Mouse (Mus musculus) forebrain, postnatal 0 days (tissue): ENCODE data around the gene Chadl. TPM values are rescaled to one million over a fixed set of nuclear protein-coding genes. Genes with fewer than 3 reads are reported as not detected.
"Not testable (repeated sequence)": the region's sequence is repeated elsewhere in the genome, so short reads cannot be mapped to it uniquely, and the experiment has no call there.

ENCODE experiments used
- ATAC-seq: fragments of 200-750 bp; cut with Nextera tagmentation; 2 replicates; pipeline ENCODE4 v1.8.0; 2017; ENCODE audit warnings: mild to moderate bottlenecking, moderate library complexity
- DNase-seq: peaks from one replicate; pipeline ENCODE4 v3.0.0-alpha.2; 2015
- H3K27ac ChIP-seq: fragments of 300-500 bp; sonication (generic); 2 replicates; pipeline ENCODE4 v1.5.1; 2014; ENCODE audit warnings: low read depth, mild to moderate bottlenecking, antibody characterized with exemption, low read length, moderate library complexity, mixed read lengths
- H3K27me3 ChIP-seq: fragments of 300-500 bp; sonication (generic); 2 replicates; pipeline ENCODE4 v1.6.1; 2014; ENCODE audit warnings: mild to moderate bottlenecking, low read length, mixed read lengths; ENCODE audit not compliant: insufficient read depth
- H3K36me3 ChIP-seq: fragments of 300-500 bp; sonication (generic); 2 replicates; pipeline ENCODE4 v1.6.1; 2014; ENCODE audit warnings: mild to moderate bottlenecking, moderate library complexity; ENCODE audit not compliant: insufficient read depth
- H3K4me1 ChIP-seq: fragments of 300-500 bp; sonication (generic); 2 replicates; pipeline ENCODE4 v1.6.1; 2014; ENCODE audit warnings: antibody characterized with exemption; ENCODE audit not compliant: insufficient read depth
- H3K4me2 ChIP-seq: fragments of 300-500 bp; sonication (generic); 2 replicates; pipeline ENCODE4 v1.6.1; 2014; ENCODE audit warnings: low read depth, mild to moderate bottlenecking, moderate library complexity
- H3K4me3 ChIP-seq: fragments of 300-500 bp; sonication (generic); 2 replicates; pipeline ENCODE4 v1.5.1; 2014; ENCODE audit warnings: low read depth, low read length, mixed read lengths
- H3K9ac ChIP-seq: fragments of 300-500 bp; sonication (generic); 2 replicates; pipeline ENCODE4 v1.6.1; 2014; ENCODE audit warnings: mild to moderate bottlenecking
- H3K9me3 ChIP-seq: fragments of 300-500 bp; sonication (generic); 2 replicates; pipeline ENCODE4 v1.6.1; 2016; ENCODE audit warnings: low read length
- CTCF ChIP-seq: sonication (generic); IDR thresholded peaks from 2 replicates; pipeline ENCODE4 v1.5.1; 2016; ENCODE audit warnings: antibody characterized with exemption, control low read depth, low read depth
- WGBS: fragments of 180-500 bp; shearing (Covaris S2); extraction: QIAGEN DNeasy Blood & Tissue Kit; methylation state at CpG from one replicate; pipeline ENCODE4 v1.1.7; 2014; 5-methylcytosine and 5-hydroxymethylcytosine counted together
- polyA plus RNA-seq: library from polyadenylated mRNA; unstranded; fragments of >200 nt; fragmentation: Nextera tagmentation; extraction: Ambion mirVana; gene quantifications from 2 replicates; pipeline ENCODE4 v1.2.1, GENCODE M21; 2015
- total RNA-seq: library from RNA; depleted of rRNA; stranded (reverse); fragments of >200 nt; gene quantifications from 2 replicates; pipeline ENCODE4 v1.2.3, GENCODE M21; 2014; rRNA removed

Gene Chadl
- total RNA-seq (31.9 and 35.3 TPM in 2 replicates), polyA plus RNA-seq (49.2 and 52.8 TPM in 2 replicates)

DNA sequence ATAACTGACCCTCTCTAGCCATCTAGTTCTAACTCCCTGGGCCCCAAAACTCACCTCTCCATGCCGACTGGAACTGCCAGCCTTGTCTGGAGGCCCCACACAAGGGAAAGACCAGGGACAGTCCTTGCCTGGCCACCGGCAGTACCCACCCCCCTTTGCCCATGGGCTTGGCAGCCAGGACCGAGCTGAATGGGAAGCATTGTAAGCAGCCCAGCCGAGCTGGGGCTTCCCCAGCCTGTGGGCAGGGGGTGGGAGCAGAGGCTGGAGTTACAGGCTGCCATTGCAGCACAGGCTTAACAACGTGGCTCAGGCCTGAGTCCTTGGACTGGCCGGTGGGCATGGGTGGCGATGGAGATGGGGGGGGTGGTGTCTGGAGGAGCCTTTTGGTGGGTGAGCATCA is at the start of gene Chadl:
Chadl (minus strand) TSS at position 113 of the 400 bp plus-strand sequence.
- H3K9ac ChIP-seq: no peak within 1 kb of the TSS
- H3K27ac ChIP-seq: no peak within 1 kb of the TSS

GRCm38 (mm10) chr15:81745601-81746114 is 48.6 kb upstream of the Chadl start:
- DNase-seq: peak; percentile 79

More for the DNA sequence above, at the start of gene Chadl:
- no peaks in the 10 kb centered on the region for H3K27me3 ChIP-seq
- H3K9me3 ChIP-seq: no peaks in the 10 kb centered on the region
- no peaks in the 10 kb centered on the region for H3K36me3 ChIP-seq
- H3K4me3 ChIP-seq: no peak within 1 kb of the TSS
- H3K4me1 ChIP-seq: 0 out of 2 replicates have a peak, but pooled peaks cover 11% of the 10 kb centered on the region
- TF ChIP-seq CTCF: no peak
- 41% methylated on average over 7 of the region's 7 CpGs for WGBS
- H3K4me2 ChIP-seq: no peak within 1 kb of the TSS
- DNase-seq (peak; percentile 38), ATAC-seq (peak; percentile 62)

DNA sequence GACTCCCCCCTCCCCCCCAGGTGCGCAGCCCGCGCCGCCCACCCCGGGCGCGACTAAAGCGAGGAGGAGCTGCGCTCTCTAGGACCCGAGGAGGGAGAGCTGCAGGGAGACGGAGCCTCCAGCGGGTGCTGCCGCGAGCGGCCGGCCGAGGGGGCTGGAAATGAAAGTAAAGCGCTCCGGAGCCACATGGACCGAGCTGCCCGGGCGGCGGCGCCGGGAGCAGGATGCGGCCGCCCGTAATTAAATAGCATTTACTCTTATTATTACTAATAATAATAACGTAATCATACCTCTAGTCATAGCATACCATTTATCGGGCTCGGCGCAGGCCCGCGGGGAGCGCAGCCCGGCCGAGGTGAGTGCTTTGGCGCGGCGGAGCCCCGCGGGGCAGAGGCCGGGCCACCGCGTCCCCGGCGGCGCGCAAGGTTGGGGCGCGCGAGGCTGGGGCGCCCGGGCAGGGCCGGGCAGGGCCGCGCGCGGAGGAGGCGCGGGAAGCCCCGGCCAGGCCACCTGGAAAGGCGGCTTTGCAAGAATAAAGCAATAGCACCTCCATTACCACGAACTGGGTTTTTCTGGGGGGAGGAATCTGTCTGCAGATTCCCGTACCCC is 48.0 kb upstream of the Chadl start, which contains the start of the genes Zc3h7b and Rangap1:
Zc3h7b (plus strand) TSS at position 66 of the 609 bp plus-strand sequence.
Rangap1 (minus strand) TSS at position 539 of the 609 bp plus-strand sequence.
- H3K4me2 ChIP-seq: peak within 1 kb of the TSS; percentile 64
- peak; percentile 44; the same call in 1 of the 2 replicates for TF ChIP-seq CTCF
- no peaks in the 10 kb centered on the region for H3K9me3 ChIP-seq
- H3K27ac ChIP-seq: peak within 1 kb of the TSS; percentile 92
- under 1% methylated on average over 64 of the region's 65 CpGs for WGBS
- DNase-seq: peak; percentile 81
- H3K4me1 ChIP-seq: peaks cover 6% of the 10 kb centered on the region; the same call in 1 of the 2 replicates
- ATAC-seq: peak; percentile 91
- peak within 1 kb of the TSS; percentile 89 for H3K9ac ChIP-seq
- H3K4me3 ChIP-seq: peak within 1 kb of the TSS; percentile 92
- no peaks in the 10 kb centered on the region for H3K36me3 ChIP-seq
- no peaks in the 10 kb centered on the region for H3K27me3 ChIP-seq

More at GRCm38 (mm10) chr15:81745601-81746114, 48.6 kb upstream of the Chadl start:
- Histone ChIP-seq H3K9ac (peak overlapping the region; percentile 89), H3K27ac (peak overlapping the region; percentile 92), H3K36me3 (no peaks in the 10 kb centered on the region), H3K9me3 (no peaks in the 10 kb centered on the region), H3K4me2 (peak overlapping the region; percentile 64), H3K27me3 (no peaks in the 10 kb centered on the region), H3K4me3 (peak overlapping the region; percentile 92), H3K4me1 (peaks cover 6% of the 10 kb centered on the region; the same call in 1 of the 2 replicates)
- no peak for TF ChIP-seq CTCF
- WGBS: 2% methylated on average over 31 of the region's 33 CpGs
- peak; percentile 84 for ATAC-seq

- not testable (repeated sequence) for H3K4me2 ChIP-seq, DNase-seq, H3K27ac ChIP-seq, H3K9ac ChIP-seq, H3K27me3 ChIP-seq, ATAC-seq, H3K9me3 ChIP-seq, H3K36me3 ChIP-seq, H3K4me1 ChIP-seq, H3K4me3 ChIP-seq
- 10% methylated on average over 1 of the region's 2 CpGs for WGBS
- peak; percentile 12; the same call in 1 of the 2 replicates for TF ChIP-seq CTCF
Measured at GRCm38 (mm10) chr15:81742368-81742767, 45.3 kb upstream of the Chadl start.

- 6% methylated on average over 2 of the region's 2 CpGs for WGBS
- DNase-seq: peak; percentile 38
Measured at GRCm38 (mm10) chr15:81739924-81740323, 42.8 kb upstream of the Chadl start.

GRCm38 (mm10) chr15:81739296-81739695 is 42.2 kb upstream of the Chadl start:
- WGBS: 82% methylated on average over 3 of the region's 3 CpGs
- H3K4me1 ChIP-seq: no peaks in the 10 kb centered on the region
- H3K4me3 ChIP-seq: no peak overlapping the region
- no peak overlapping the region for H3K27ac ChIP-seq
- no peak for TF ChIP-seq CTCF
- ATAC-seq (no peak), DNase-seq (no peak)
- H3K9ac ChIP-seq: no peak overlapping the region
- H3K27me3 ChIP-seq: no peaks in the 10 kb centered on the region
- H3K36me3 ChIP-seq: no peaks in the 10 kb centered on the region
- H3K9me3 ChIP-seq: no peaks in the 10 kb centered on the region
- H3K4me2 ChIP-seq: no peak overlapping the region

More at GRCm38 (mm10) chr15:81739924-81740323, 42.8 kb upstream of the Chadl start:
- Histone ChIP-seq H3K4me3 (no peak overlapping the region), H3K36me3 (no peaks in the 10 kb centered on the region), H3K4me2 (no peak overlapping the region), H3K9ac (no peak overlapping the region), H3K9me3 (no peaks in the 10 kb centered on the region), H3K27ac (no peak overlapping the region), H3K4me1 (no peaks in the 10 kb centered on the region), H3K27me3 (no peaks in the 10 kb centered on the region)
- TF ChIP-seq CTCF: peak; percentile 60
- peak; percentile 46; the same call in 1 of the 2 replicates for ATAC-seq

DNA sequence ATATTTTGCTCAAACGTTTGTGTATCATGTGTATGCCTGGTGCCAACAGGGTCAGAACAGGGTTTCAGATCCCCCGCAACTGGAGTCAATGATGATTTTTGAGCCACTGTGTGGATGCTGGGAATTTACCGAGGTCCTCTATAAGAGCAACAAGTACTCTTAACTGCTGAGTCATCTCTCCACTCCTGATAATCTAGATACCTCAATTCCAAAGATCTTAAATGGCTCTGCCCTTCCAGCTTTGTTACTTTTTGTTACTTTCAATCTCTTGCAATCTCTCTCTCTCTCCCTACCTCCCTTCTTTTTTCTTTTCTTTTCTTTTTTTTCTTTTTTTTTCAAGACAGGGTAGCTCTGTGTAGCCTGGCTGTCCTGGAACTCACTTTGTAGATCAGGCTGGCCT is 38.0 kb upstream of the Chadl start:
- no peak overlapping the region for H3K4me2 ChIP-seq
- no peak overlapping the region for H3K9ac ChIP-seq
- TF ChIP-seq CTCF: no peak
- no peaks in the 10 kb centered on the region for H3K36me3 ChIP-seq
- no peaks in the 10 kb centered on the region for H3K27me3 ChIP-seq
- DNase-seq (no peak), ATAC-seq (no peak)
- no peak overlapping the region for H3K27ac ChIP-seq
- no peaks in the 10 kb centered on the region for H3K9me3 ChIP-seq
- no peak overlapping the region for H3K4me3 ChIP-seq
- H3K4me1 ChIP-seq: no peaks in the 10 kb centered on the region
- 66% methylated on average over 3 of the region's 3 CpGs for WGBS
